Mouse (Mus musculus): ENCODE data around the gene Sapcd2. TPM values are rescaled to one million over a fixed set of nuclear protein-coding genes. Genes with fewer than 3 reads are reported as not detected.

The Sapcd2 gene
- total RNA-seq (2021): 1 to 10 TPM; 1.2 to 1.6 TPM
- long read RNA-seq, experiment 1, partial matches to known transcripts: 0 of 1 reads
- long read RNA-seq, experiment 1, other reads (novel, unspliced or antisense): 1 of 1 reads
- long read RNA-seq, experiment 2, partial matches to known transcripts: 0 of 1 reads
- long read RNA-seq, experiment 2, other reads (novel, unspliced or antisense): 0 of 1 reads

DNA sequence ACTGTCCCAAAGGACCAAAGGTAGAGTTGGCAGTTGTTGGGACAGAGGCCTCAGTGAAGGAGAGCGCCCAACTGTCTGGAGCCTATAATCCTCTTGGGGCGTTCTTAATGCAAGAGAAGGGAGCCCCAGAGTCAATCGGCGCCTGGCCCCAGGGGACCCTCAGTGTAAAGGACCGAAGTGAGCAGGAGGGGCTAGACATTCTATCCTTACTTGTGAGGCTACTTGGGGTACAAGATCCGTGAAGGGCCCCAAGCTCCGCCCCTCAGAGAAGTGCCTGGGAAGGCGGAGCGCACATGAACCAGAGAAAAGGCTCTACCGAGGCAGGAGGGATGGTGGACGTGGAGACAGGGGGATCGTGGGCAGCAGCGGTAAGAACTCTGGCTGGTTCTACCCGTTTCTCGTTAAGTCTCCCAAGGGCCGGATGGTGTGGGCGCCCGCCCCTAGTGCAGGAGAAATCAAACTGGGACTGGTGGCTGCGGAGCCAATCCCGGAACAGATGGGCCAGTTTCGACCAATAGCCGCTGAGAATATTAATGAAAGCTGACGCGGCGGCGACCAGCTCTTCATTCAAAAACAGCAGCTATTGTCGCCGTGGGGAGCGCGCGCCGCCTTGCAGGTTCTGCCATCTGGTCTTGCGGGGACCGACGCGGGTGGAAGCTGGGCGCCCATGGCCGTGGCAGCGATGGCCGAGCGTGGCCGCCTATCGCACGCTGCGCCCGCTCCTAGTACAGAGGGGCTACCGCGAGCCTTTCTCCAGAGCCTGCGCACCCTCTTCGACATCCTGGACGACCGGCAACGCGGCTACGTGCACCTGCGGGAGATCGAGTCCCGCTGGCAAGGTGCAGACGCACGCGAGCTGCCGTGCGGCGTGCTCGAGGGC, at the start of gene Sapcd2:
TSS of gene Sapcd2 (plus strand) at position 558 of the 880 bp plus-strand sequence.
- peak; percentile 83 for DNase-seq

GRCm38 (mm10) chr2:25326036-25326435, 46.1 kb upstream of the Sapcd2 start:
- no peak for DNase-seq
- intact Hi-C loops (cut with DNase I; ENCODE audit: low total_unique reads): no loop called here

More for the DNA sequence above, at the start of gene Sapcd2:
- intact Hi-C loops (cut with DNase I; ENCODE audit: low total_unique reads): no loop called here

- DNase-seq: no peak
- intact Hi-C loops (cut with DNase I; ENCODE audit: low total_unique reads): no loop called here
Observed at GRCm38 (mm10) chr2:25328440-25328839, 43.7 kb upstream of the Sapcd2 start.

DNA sequence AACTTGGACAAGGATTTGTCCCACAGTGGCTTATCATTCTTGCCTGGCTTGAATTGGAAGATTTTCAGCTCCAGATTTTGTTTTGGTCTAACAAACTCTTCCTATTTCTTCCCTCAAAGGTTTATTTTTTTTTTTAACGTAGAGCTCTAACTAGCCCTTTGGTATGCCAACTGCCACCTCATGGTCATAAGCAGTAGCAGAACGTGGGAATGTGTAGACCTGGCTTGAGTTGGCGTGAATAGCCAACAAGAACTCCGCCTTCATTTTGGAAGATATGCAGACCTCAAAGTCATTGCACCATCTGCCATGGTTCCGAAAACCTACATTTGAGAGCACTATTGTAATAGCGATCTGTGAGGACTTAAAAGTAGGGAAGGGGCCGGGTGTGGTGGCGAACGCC, 40.7 kb upstream of the Sapcd2 start:
- intact Hi-C loops (cut with DNase I; ENCODE audit: low total_unique reads): no loop called here
- DNase-seq: no peak

- intact Hi-C loops (cut with DNase I; ENCODE audit: low total_unique reads): no loop called here
- peak; percentile 99 for DNase-seq
Observed at GRCm38 (mm10) chr2:25332286-25333160, 39.6 kb upstream of the Sapcd2 start, which contains the start of gene Man1b1. Gene Man1b1 (plus strand): TSS chr2:25332338.

DNA sequence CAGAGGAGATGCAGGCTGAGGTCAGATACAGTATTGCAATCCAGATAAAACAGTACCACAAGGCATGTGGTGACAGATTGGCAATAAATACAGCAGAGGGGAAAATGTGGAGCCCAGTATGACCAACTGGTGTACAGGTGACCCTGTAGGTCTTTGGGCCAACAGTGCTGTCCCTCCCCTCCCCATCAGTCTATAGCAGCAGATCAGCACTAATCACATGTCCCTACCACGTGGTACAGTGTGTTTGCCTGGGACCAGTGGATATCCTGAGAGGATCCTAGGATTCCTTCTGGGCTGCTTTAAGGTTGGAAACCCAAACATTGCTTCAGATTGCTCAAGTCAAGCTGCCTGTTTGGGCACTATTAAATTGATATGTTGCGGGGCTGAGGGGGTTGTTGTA, 38.6 kb upstream of the Sapcd2 start:
- intact Hi-C loops (cut with DNase I; ENCODE audit: low total_unique reads): no loop called here
- DNase-seq: no peak

DNA sequence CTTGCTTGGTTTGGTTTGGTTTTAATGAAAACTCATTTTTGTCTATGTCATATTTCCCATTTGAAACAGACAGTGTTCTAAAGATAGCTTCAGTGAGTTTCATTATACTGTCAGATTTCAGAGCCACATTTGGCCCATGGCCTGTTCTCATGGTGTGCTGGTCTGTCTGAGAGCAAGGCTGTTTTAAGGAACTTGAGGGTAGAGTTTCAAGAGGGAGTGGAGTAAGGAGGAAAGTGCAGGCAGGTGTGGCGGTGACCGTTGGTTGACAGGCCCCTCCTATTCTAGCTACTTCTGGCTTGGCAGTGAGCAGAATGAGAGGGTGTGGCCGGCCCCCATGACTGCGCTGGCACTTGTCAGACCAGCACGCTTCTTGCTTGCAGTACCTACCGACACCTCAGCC, 33.8 kb upstream of the Sapcd2 start:
- intact Hi-C loops (cut with DNase I; ENCODE audit: low total_unique reads): no loop called here
- DNase-seq: no peak

- intact Hi-C loops (cut with DNase I; ENCODE audit: low total_unique reads): no loop called here
- DNase-seq: no peak
Observed at GRCm38 (mm10) chr2:25348162-25348561, 24.0 kb upstream of the Sapcd2 start.

DNA sequence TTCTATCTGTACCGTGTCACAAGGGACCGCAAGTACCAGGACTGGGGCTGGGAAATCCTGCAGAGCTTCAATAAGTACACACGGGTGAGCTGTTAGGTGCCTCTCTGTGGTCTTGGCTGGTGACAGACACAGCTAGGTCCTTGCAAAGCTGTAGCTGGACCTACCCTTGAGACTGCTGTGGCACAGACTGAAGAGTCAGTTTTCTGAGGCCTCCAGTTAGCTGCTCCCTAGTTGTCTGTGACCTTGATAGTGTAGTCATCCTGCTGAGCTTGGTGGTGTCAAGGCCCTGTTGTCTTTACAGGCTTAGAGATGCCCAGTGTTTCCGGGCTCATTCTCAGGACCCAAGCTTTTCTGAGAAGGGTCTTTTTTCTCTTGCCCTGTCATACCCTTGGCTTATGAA, 22.6 kb upstream of the Sapcd2 start:
- no peak for DNase-seq
- intact Hi-C loops (cut with DNase I; ENCODE audit: low total_unique reads): no loop called here

- intact Hi-C loops (cut with DNase I; ENCODE audit: low total_unique reads): no loop called here
- no peak for DNase-seq
Observed at GRCm38 (mm10) chr2:25350701-25351100, 21.4 kb upstream of the Sapcd2 start.

DNA sequence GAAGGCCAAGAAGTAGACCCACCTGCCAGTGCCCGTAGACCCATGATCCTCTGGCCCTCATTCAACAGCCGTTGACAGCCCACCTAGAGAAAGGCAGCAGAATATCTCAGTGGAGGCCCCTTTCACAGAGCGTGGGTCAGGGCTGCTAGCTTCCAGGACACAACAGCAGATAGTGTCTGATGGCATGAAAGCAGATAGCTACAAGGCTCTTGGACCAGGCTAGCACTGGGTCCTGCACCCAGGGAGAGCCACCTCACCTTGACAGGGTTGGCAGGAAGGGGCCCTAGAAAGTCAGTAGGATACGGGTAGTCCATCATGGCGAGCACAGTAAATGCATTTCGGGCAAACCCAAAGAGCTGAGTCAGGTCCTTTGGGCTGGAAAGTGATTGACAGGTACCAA, 17.9 kb upstream of the Sapcd2 start:
- no peak for DNase-seq
- intact Hi-C loops (cut with DNase I; ENCODE audit: low total_unique reads): no loop called here

DNA sequence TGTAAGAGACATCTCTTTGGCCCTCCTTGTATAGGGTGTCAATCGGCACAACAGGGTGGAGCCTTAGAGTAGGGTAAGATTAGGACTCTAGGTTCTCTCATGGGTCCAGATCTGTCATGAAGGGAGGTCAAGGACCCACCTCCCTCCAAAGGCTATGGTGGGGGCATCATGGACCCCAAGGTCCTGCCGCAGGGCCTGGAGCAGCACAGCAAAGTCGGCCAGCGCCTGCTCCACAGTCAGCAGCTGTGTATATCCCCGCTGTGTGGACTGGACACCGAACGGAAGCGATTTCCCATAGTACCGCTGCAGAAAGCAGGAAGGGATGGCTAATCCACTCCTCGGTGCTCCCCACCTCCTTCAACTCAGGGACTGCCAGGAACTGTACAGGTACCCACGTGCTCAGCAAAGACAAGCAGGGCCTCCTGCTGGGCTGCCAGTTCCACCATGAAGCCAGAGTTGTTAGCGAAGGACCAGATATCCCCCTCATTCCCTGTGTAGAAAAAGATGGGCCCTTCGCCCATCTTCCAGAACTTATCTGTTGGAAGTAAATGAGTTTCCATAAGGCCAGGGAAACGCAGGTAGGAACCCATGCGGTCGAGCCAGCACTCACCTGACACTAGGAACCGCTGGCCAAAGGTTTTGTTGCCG, 16.6 kb upstream of the Sapcd2 start:
- intact Hi-C loops (cut with DNase I; ENCODE audit: low total_unique reads): no loop called here
- DNase-seq: no peak

DNA sequence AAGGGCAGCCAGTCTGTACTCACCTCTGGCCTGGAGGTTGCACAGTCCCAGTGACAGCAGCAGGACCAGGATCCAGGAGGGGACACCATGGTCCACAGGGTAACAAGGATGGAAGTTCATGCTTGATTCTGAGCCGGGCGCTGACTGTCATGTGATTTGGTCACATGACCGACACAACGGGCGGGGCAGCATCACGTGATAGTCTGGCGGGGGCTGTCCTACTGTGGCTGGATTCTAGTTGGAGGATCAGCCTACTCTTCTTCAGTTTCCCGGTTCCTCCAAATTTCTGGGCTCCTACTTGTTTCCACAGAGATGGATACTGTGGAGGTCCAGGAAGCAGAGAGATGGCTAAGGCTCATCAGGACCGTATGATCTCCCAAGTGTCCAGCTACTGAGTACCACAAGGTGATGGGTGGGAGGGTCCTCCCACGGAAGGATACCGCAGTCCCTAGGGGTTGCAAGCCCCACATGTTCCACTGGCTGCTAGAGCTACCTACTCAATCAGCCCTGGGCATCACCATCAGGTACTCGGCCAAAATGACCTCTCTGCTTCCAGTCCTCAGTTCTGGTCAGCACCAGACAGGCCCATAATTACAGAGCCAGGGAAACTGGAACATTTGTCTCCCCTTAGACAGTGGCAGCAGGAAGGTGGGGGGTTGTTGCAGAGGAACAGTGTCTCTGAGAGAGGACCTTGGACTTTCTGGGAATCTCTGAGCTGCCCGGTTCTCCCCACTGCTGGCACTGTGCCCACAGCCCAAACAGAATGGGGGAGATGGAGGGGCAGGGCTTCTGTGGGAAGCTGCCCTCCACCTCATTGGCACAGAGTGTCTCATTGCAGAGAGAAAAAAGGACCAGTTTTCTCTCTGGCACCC, 15.7 kb upstream of the Sapcd2 start, which contains the start of gene Dpp7:
TSS of gene Dpp7 (minus strand) at position 152 of the 872 bp plus-strand sequence.
- DNase-seq: peak; percentile 84
- intact Hi-C loops (cut with DNase I; ENCODE audit: low total_unique reads): no loop called here

GRCm38 (mm10) chr2:25359848-25360247, 12.3 kb upstream of the Sapcd2 start:
- no peak for DNase-seq
- intact Hi-C loops (cut with DNase I; ENCODE audit: low total_unique reads): no loop called here

- DNase-seq: no peak
- intact Hi-C loops (cut with DNase I; ENCODE audit: low total_unique reads): no loop called here
Observed at GRCm38 (mm10) chr2:25363478-25364178, 8.5 kb upstream of the Sapcd2 start.

DNA sequence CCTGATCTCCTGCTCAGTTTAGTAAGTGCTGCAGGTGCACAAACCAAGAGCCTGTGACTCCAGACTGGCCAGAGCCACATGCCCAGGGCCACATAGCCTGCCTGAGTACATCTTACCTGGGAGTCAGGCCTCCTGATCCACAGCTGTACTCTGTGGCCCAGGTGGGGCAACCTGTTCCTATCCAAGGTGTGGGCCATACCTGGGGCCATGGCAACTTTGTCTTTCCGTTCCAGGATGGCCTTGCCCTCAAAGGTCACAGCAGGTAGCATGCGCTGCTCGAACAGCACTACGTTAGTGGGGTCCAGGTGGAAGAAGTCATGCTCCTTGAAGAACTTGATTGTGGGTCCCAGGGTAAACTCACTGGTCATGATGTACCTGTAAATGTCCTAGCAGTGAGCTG, 7.8 kb upstream of the Sapcd2 start:
- DNase-seq: no peak
- intact Hi-C loops (cut with DNase I; ENCODE audit: low total_unique reads): no loop called here

DNA sequence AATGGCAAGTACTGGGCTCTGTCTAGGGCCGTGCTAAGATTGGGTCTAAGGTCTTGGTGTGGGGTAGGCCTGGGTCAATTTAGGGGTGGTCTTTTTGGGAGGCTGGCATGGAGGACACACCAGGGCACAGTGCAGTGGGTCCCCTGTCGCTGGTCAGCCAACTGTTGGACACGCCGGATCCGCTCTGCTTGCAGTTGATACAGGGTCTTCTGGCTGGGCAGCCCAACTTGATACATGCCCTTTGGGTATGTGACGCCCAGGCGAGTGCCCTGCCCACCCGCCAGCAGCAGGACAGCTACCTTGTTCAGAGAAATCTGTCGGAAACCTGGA, 7.4 kb upstream of the Sapcd2 start:
- no peak for DNase-seq
- intact Hi-C loops (cut with DNase I; ENCODE audit: low total_unique reads): no loop called here

DNA sequence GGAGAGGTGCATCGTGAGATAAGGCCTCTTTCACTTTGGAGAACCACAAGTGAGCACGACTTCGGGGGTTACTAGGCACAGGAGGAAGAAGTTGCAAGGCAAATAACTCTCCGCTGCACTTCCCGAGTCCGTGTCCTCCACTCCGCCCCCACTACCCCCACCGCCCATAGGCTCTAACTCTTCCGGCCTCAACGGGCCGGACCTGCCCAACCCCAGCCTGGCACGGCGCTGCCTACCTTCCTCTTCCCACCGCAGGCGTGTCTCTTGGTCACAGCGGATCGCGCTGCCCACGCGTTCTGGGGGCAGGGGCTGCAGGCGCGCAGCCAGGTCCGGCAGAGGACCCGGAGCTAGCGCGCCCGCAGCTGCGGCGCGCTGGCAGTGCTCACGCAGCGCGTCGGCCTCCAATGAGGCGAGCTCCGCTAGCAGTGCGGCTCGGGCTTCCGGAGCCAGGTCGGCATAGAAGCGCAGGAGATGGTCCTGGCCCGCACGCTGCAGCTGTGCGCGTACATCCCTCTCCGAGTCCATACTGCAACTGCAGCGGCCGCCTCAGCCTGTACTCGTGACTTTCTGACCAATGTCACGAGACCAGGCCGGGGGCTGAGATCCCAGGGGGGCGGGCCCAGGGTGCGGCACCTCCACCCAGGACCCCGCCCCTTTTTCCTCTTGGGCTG, 6.9 kb upstream of the Sapcd2 start, which contains the start of gene Uap1l1:
TSS of gene Uap1l1 (minus strand) at position 592 of the 671 bp plus-strand sequence.
- intact Hi-C loops (cut with DNase I; ENCODE audit: low total_unique reads): no loop called here
- peak; percentile 88 for DNase-seq
